Comparison of ENCODE assay signal across 13 mouse cellular contexts in genomic region chr5:147063215-147063661, GRCm38 (mm10). TPM values are rescaled to one million over a fixed set of nuclear protein-coding genes. Genes with fewer than 3 reads are reported as not detected.
DNase-seq lines count a peak whose midpoint lies in the region; ATAC-seq and TF ChIP-seq lines count a peak whose summit lies in the region.
"Had no signal": no experiment of that assay in that cellular context is flagged by ENCODE, and none has a peak within 500 bp of the region (broad histone marks: within the 10 kb centered on the region; RNA-seq: fewer than 3 reads in every experiment).

No protein-coding gene starts in this region.

- 81% methylated on average over 8 of the region's 8 CpGs for WGBS in midbrain, embryonic 14.5 days

- no peak for TF ChIP-seq CTCF in MEL (IDR thresholded peaks at IDR 0.05 in 2 of 3, conservative IDR thresholded peaks at IDR 0.05 in 1 of 3; ENCODE audit: control insufficient read depth in 1 of 3, insufficient read depth in 1 of 3, low read depth in 2 of 3, low read length in 3 of 3, poor library complexity in 1 of 3, severe bottlenecking in 1 of 3)

- H3K27me3 ChIP-seq in MEL (ENCODE audit: control insufficient read depth in 1 of 2, insufficient read depth in 2 of 2, low read length in 2 of 2) (no peaks in the 10 kb centered on the region), myocyte (ENCODE audit: control insufficient read depth, insufficient read depth, insufficient read length) (no peaks in the 10 kb centered on the region)
- no peaks in the 10 kb centered on the region for H3K27me3 ChIP-seq in midbrain, embryonic 14.5 days (ENCODE audit: control insufficient read depth, insufficient read depth, low read length)
- H3K27me3 ChIP-seq: liver, embryonic 13.5 days; megakaryocyte, embryonic 14.5 days had no signal

- H3K79me2 ChIP-seq in MEL (ENCODE audit: control insufficient read depth, insufficient read depth, low read length, poor library complexity) (peaks cover 59% of the 10 kb centered on the region), myocyte (ENCODE audit: control insufficient read depth, insufficient read depth) (peaks cover 12% of the 10 kb centered on the region)

- TF ChIP-seq EP300 in MEL (IDR thresholded peaks at IDR 0.05; ENCODE audit: low read depth in 1 of 2, low read length in 2 of 2): peak; percentile 38 to 43; a peak in 1 of 4 replicates

- TF ChIP-seq RAD21 in MEL (IDR thresholded peaks at IDR 0.05; ENCODE audit: low read depth, low read length): no peak

- no peaks in the 10 kb centered on the region for H3K9me3 ChIP-seq in MEL (replicated peaks; ENCODE audit: insufficient read depth, low read length)
- no peaks in the 10 kb centered on the region for H3K9me3 ChIP-seq in midbrain, embryonic 14.5 days (ENCODE audit: control insufficient read depth, low read length)
- H3K9me3 ChIP-seq: liver, embryonic 13.5 days; megakaryocyte, embryonic 14.5 days had no signal

- TF ChIP-seq POLR2A in MEL (IDR thresholded peaks at IDR 0.05; ENCODE audit: control insufficient read depth in 1 of 2, insufficient read depth in 1 of 2, low read depth in 1 of 2, low read length in 2 of 2, poor library complexity in 1 of 2) (no peak), myocyte (IDR thresholded peaks at IDR 0.05; ENCODE audit: insufficient read length, low read depth) (no peak)

- peak overlapping the region; percentile 87 for H3K27ac ChIP-seq in MEL (ENCODE audit: control insufficient read depth, low read depth, low read length)
- no peak overlapping the region for H3K27ac ChIP-seq in midbrain, embryonic 14.5 days (replicated peaks; ENCODE audit: low read depth, low read length)
- H3K27ac ChIP-seq: liver, embryonic 13.5 days had no signal

- ATAC-seq in erythroblast, adult 5-6 weeks (replicated peaks; ENCODE audit: low FRiP score, poor library complexity, severe bottlenecking): no peak
- no peak for ATAC-seq in midbrain, embryonic 14.5 days (ENCODE audit: low FRiP score, low TSS enrichment)

- H3K9ac ChIP-seq in MEL (ENCODE audit: control insufficient read depth, low read depth, low read length, poor library complexity, severe bottlenecking): peak overlapping the region; percentile 68
- no peak overlapping the region for H3K9ac ChIP-seq in midbrain, embryonic 14.5 days (replicated peaks; ENCODE audit: low read length)
- H3K9ac ChIP-seq: liver, embryonic 13.5 days had no signal

- H3K36me3 ChIP-seq in MEL (ENCODE audit: control insufficient read depth in 1 of 2, insufficient read depth in 2 of 2, low read length in 2 of 2) (peaks cover 2 to 25% of the 10 kb centered on the region in 2 experiments; a peak in 3 of 4 replicates), myocyte (ENCODE audit: control insufficient read depth, insufficient read depth) (no peaks in the 10 kb centered on the region)
- no peaks in the 10 kb centered on the region for H3K36me3 ChIP-seq in midbrain, embryonic 14.5 days (ENCODE audit: control insufficient read depth, insufficient read depth, low read length)
- H3K36me3 ChIP-seq: liver, embryonic 13.5 days had no signal

- H3K4me1 ChIP-seq in MEL (ENCODE audit: control insufficient read depth in 1 of 2, insufficient read depth in 2 of 2, low read length in 2 of 2): peaks cover 5 to 21% of the 10 kb centered on the region in 2 experiments; a peak in 3 of 4 replicates
- H3K4me1 ChIP-seq in midbrain, embryonic 14.5 days (ENCODE audit: control insufficient read depth, insufficient read depth, low read length): no peaks in the 10 kb centered on the region

- no peak overlapping the region for H3ac ChIP-seq in myocyte (ENCODE audit: control insufficient read depth, insufficient read length)

- DNase-seq in adrenal gland, adult 2 months: peak; percentile 49
- no peak for DNase-seq in adrenal gland, postnatal 10 days
- peak; percentile 1 for DNase-seq in kidney, postnatal 10 days
- no peak for DNase-seq in kidney, adult 8-10 months
- peak; percentile 87 for DNase-seq in MEL (ENCODE audit: low read depth, low spot score)
- no peak for DNase-seq in midbrain, embryonic 14.5 days
- DNase-seq: cerebellum, postnatal 14 days; heart, postnatal 14 days; kidney, adult 2 months; liver, embryonic 13.5 days had no signal

- H3K4me3 ChIP-seq in MEL (ENCODE audit: control insufficient read depth in 1 of 2, insufficient read depth in 1 of 2, low read depth in 2 of 2, low read length in 2 of 2) (peak overlapping the region; percentile 48 to 54), myocyte (no peak overlapping the region)
- H3K4me3 ChIP-seq in midbrain, embryonic 14.5 days (replicated peaks; ENCODE audit: low read depth, low read length): no peak overlapping the region
- H3K4me3 ChIP-seq: liver, embryonic 13.5 days; megakaryocyte, embryonic 14.5 days had no signal

- peak overlapping the region; percentile 63 for H3K4me2 ChIP-seq in myocyte (ENCODE audit: low read depth)
- no peak overlapping the region for H3K4me2 ChIP-seq in midbrain, embryonic 14.5 days (ENCODE audit: low read length)
- H3K4me2 ChIP-seq: liver, embryonic 13.5 days had no signal

TF ChIP-seq in MEL, 35 proteins besides CTCF, POLR2A, EP300 and RAD21 (continues in another document):
- 0 out of 2 replicates have a peak, but pooled peaks have one; percentile 13 for TF ChIP-seq MAX (IDR thresholded peaks at IDR 0.05; ENCODE audit: low read length)
- no peak for TF ChIP-seq TCF12 (IDR thresholded peaks at IDR 0.05; ENCODE audit: low read depth, low read length)
- TF ChIP-seq BHLHE40 (IDR thresholded peaks at IDR 0.05; ENCODE audit: borderline replicate concordance, low read depth, low read length): peak; percentile 49; the same call in 1 of the 2 replicates
- peak; percentile 94 for TF ChIP-seq SIN3A (IDR thresholded peaks at IDR 0.05; ENCODE audit: low read length)
- peak; percentile 74 for TF ChIP-seq GATA1 (IDR thresholded peaks at IDR 0.05; ENCODE audit: low read depth, low read length)
- TF ChIP-seq TBP (IDR thresholded peaks at IDR 0.05; ENCODE audit: low read depth, low read length): 0 out of 2 replicates have a peak, but pooled peaks have one; percentile 24
- no peak for TF ChIP-seq POLR2AphosphoS5 (IDR thresholded peaks at IDR 0.05; ENCODE audit: borderline replicate concordance, low read depth, low read length)
- TF ChIP-seq JUND (IDR thresholded peaks at IDR 0.05; ENCODE audit: low read depth, low read length): peak; percentile 88; the same call in 1 of the 2 replicates
- TF ChIP-seq USF2 (IDR thresholded peaks at IDR 0.05; ENCODE audit: borderline replicate concordance in 1 of 2, insufficient read depth in 1 of 2, low read depth in 1 of 2, low read length in 2 of 2): no peak
- TF ChIP-seq HCFC1 (IDR thresholded peaks at IDR 0.05; ENCODE audit: low read depth, low read length): peak; percentile 34; the same call in 1 of the 2 replicates
- TF ChIP-seq MEF2A (IDR thresholded peaks at IDR 0.05; ENCODE audit: extremely low read depth, insufficient replicate concordance, low read depth, low read length, poor library complexity, severe bottlenecking): no peak
- TF ChIP-seq USF1 (IDR thresholded peaks at IDR 0.05; ENCODE audit: low read depth, low read length): peak; percentile 45

TF ChIP-seq in myocyte, 11 proteins besides CTCF, POLR2A, EP300 and RAD21:
- no peak for TF ChIP-seq CEBPB (IDR thresholded peaks at IDR 0.05; ENCODE audit: insufficient read depth, poor library complexity, severe bottlenecking)
- TF ChIP-seq POLR2AphosphoS2 (IDR thresholded peaks at IDR 0.05; ENCODE audit: insufficient read length, low read depth): no peak
- no peak for TF ChIP-seq TCF12 (IDR thresholded peaks at IDR 0.05; ENCODE audit: insufficient read depth, poor library complexity, severe bottlenecking)
- no peak for TF ChIP-seq TCF3 (IDR thresholded peaks at IDR 0.05; ENCODE audit: insufficient read length, low read depth)
- TF ChIP-seq SRF (IDR thresholded peaks at IDR 0.05; ENCODE audit: control insufficient read depth, insufficient read length, low read depth): no peak
- no peak for TF ChIP-seq MYOD1 (IDR thresholded peaks at IDR 0.05; ENCODE audit: control insufficient read depth in 1 of 3, insufficient read length in 2 of 3, low read depth in 2 of 3)
- no peak for TF ChIP-seq MAX (IDR thresholded peaks at IDR 0.05; ENCODE audit: low read depth)
- TF ChIP-seq MYOG (IDR thresholded peaks at IDR 0.05; ENCODE audit: control insufficient read depth in 1 of 3, insufficient read depth in 1 of 3, insufficient read length in 2 of 3, low read depth in 2 of 3): no peak
- TF ChIP-seq REST (IDR thresholded peaks at IDR 0.05; ENCODE audit: insufficient read depth, insufficient read length): no peak
- no peak for TF ChIP-seq E2F4 (IDR thresholded peaks at IDR 0.05; ENCODE audit: insufficient read depth)
- TF ChIP-seq USF1 (IDR thresholded peaks at IDR 0.05; ENCODE audit: low read depth): no peak

RNA-seq across cellular contexts. Expression of gene Lnx2, which starts 13.1 kb away (rescaled TPM):
- total RNA-seq in adrenal gland, adult 2 months (2021): 10 to 100 TPM; 13.0 to 13.4 TPM
- 33.1 and 38.5 TPM in 2 replicates for polyA plus RNA-seq in adrenal gland, adult 2 months (2012; rRNA removed)
- 10 to 100 TPM; 17.0 to 18.3 TPM for total RNA-seq in adrenal gland, postnatal 10 days (2021)
- 19.4 and 22.0 TPM in 2 replicates for total RNA-seq in MEL (2012; rRNA removed)
- 10 to 100 TPM in 1 of 2 experiments, not detected in 1; 26.1 TPM for polyA plus RNA-seq in MEL (2012; ENCODE audit: insufficient read depth in 1 of 2, insufficient read length in 2 of 2, low read depth in 1 of 2, low replicate concordance in 2 of 2, missing spikeins in 1 of 2)
- 2.2 TPM for polyA plus RNA-seq in myocyte (2012; fragmentation: generic; extraction: Trizol)
- total RNA-seq in erythroblast, adult 5-6 weeks (2015; ENCODE audit: low replicate concordance): 0.84 and 6.5 TPM in 2 replicates
- 1.8 and 2.0 TPM in 2 replicates for total RNA-seq in erythroblast, adult 5-6 weeks (2017; ENCODE audit: low replicate concordance)
- polyA plus RNA-seq in midbrain, embryonic 14.5 days (2014; fragmentation: Nextera tagmentation; extraction: Ambion mirVana): 4.1 and 5.2 TPM in 2 replicates

RNA-seq across cellular contexts. Expression of gene Polr1d, which starts 13.6 kb away (rescaled TPM):
- 100 to 1,000 TPM; 111 to 124 TPM for total RNA-seq in adrenal gland, adult 2 months (2021)
- 42.9 and 45.9 TPM in 2 replicates for polyA plus RNA-seq in adrenal gland, adult 2 months (2012; rRNA removed)
- total RNA-seq in adrenal gland, postnatal 10 days (2021): 100 to 1,000 TPM; 145 to 159 TPM
- 460 and 506 TPM in 2 replicates for total RNA-seq in MEL (2012; rRNA removed)
- polyA plus RNA-seq in MEL (2012; ENCODE audit: insufficient read depth in 1 of 2, insufficient read length in 2 of 2, low read depth in 1 of 2, low replicate concordance in 2 of 2, missing spikeins in 1 of 2) (100 to 1,000 TPM; 185 to 388 TPM), myocyte (2012; fragmentation: generic; extraction: Trizol) (92.4 TPM)
- 27.9 and 36.6 TPM in 2 replicates for total RNA-seq in erythroblast, adult 5-6 weeks (2015; ENCODE audit: low replicate concordance)
- total RNA-seq in erythroblast, adult 5-6 weeks (2017; ENCODE audit: low replicate concordance): 26.9 and 28.7 TPM in 2 replicates
- 102 and 107 TPM in 2 replicates for polyA plus RNA-seq in midbrain, embryonic 14.5 days (2014; fragmentation: Nextera tagmentation; extraction: Ambion mirVana)

Comparison
In these comparisons a context has a peak if more than half of its experiments do, and no peak if none do; other contexts are left out.
1. DNase-seq: peak in adrenal gland, adult 2 months (single experiment), kidney, postnatal 10 days (single experiment) and MEL (single experiment); none in adrenal gland, postnatal 10 days (single experiment), kidney, adult 8-10 months (0 of 2) and midbrain, embryonic 14.5 days (single experiment).
2. H3K4me3 ChIP-seq: peak in MEL (2 of 2); none in myocyte (single experiment) and midbrain, embryonic 14.5 days (single experiment).